Mouse (Mus musculus) embryonic facial prominence, embryonic 14.5 days (tissue): ENCODE measurements around the gene Msantd1. TPM values are rescaled to one million over a fixed set of nuclear protein-coding genes. Genes with fewer than 3 reads are reported as not detected.
A peak's percentile ranks its signal among the peaks of the same experiment; 100 is the strongest.
"Not testable (repeated sequence)": the region's sequence is repeated elsewhere in the genome, so short reads cannot be mapped to it uniquely, and the experiment has no call there.

Experiments used
- ATAC-seq: fragments of 200-750 bp; cut with Nextera tagmentation; 2 replicates; pipeline ENCODE4 v1.8.0; 2017; ENCODE audit warnings: low read depth, moderate number of reproducible peaks, moderate TSS enrichment
- DNase-seq: peaks from one replicate; pipeline ENCODE4 v3.0.0-alpha.2; 2015; ENCODE audit warnings: low spot score
- H3K27ac ChIP-seq: fragments of 300-500 bp; sonication (generic); replicated peaks from 2 replicates; pipeline ENCODE4 v1.5.1; 2014; ENCODE audit warnings: low read depth, mild to moderate bottlenecking, low read length, moderate library complexity
- H3K27me3 ChIP-seq: fragments of 300-500 bp; sonication (generic); replicated peaks from 2 replicates; pipeline ENCODE4 v1.6.1; 2014; ENCODE audit warnings: low read length; ENCODE audit not compliant: control insufficient read depth, insufficient read depth
- H3K36me3 ChIP-seq: fragments of 300-500 bp; sonication (generic); 2 replicates; pipeline ENCODE4 v1.6.1; 2014; ENCODE audit warnings: low read length, mixed read lengths; ENCODE audit not compliant: control insufficient read depth, insufficient read depth
- H3K4me1 ChIP-seq: fragments of 300-500 bp; sonication (generic); 2 replicates; pipeline ENCODE4 v1.6.1; 2014; ENCODE audit warnings: antibody characterized with exemption, low read length; ENCODE audit not compliant: control insufficient read depth, insufficient read depth
- H3K4me2 ChIP-seq: fragments of 300-500 bp; sonication (generic); 2 replicates; pipeline ENCODE4 v1.6.1; 2014; ENCODE audit warnings: low read depth, mild to moderate bottlenecking, low read length, moderate library complexity, mixed read lengths
- H3K4me3 ChIP-seq: fragments of 300-500 bp; sonication (generic); 2 replicates; pipeline ENCODE4 v1.5.1; 2014; ENCODE audit warnings: low read depth, mild to moderate bottlenecking, low read length
- H3K9ac ChIP-seq: fragments of 300-500 bp; sonication (generic); 2 replicates; pipeline ENCODE4 v1.6.1; 2014; ENCODE audit warnings: low read depth, mild to moderate bottlenecking, low read length, moderate library complexity, mixed read lengths
- H3K9me3 ChIP-seq: fragments of 300-500 bp; sonication (generic); 2 replicates; pipeline ENCODE4 v1.6.1; 2016; ENCODE audit warnings: low read length; ENCODE audit not compliant: control insufficient read depth
- WGBS: fragments of 180-500 bp; shearing (Covaris S2); extraction: QIAGEN DNeasy Blood & Tissue Kit; methylation state at CpG from one replicate; pipeline ENCODE4 v1.1.7; 2014; 5-methylcytosine and 5-hydroxymethylcytosine counted together
- polyA plus RNA-seq: library from polyadenylated mRNA; unstranded; fragments of >200 nt; fragmentation: Nextera tagmentation; extraction: Ambion mirVana; gene quantifications from 2 replicates; pipeline ENCODE4 v1.2.1, GENCODE M21; 2014

Msantd1 gene
- polyA plus RNA-seq, result 0.60 and 1.3 TPM in 2 replicates

GRCm38 (mm10) chr5:34907910-34908725 lies at the start of gene Msantd1:
Gene Msantd1, plus strand, starts transcription at chr5:34908012.
- H3K4me1 ChIP-seq, result no peaks in the 10 kb centered on the region
- H3K9ac ChIP-seq, result no peak within 1 kb of the TSS
- 72% methylated on average over 6 of the region's 6 CpGs for WGBS
- H3K27ac ChIP-seq, result no peak within 1 kb of the TSS
- no peak within 1 kb of the TSS for H3K4me2 ChIP-seq
- ATAC-seq (peak; percentile 58; the same call in 1 of the 2 replicates), DNase-seq (peak; percentile 43)
- H3K27me3 ChIP-seq, result no peaks in the 10 kb centered on the region
- no peak within 1 kb of the TSS for H3K4me3 ChIP-seq
- H3K36me3 ChIP-seq, result peaks cover 63% of the 10 kb centered on the region
- no peaks in the 10 kb centered on the region for H3K9me3 ChIP-seq

GRCm38 (mm10) chr5:34865367-34865766 lies 42.4 kb upstream of the Msantd1 start:
- H3K27ac ChIP-seq, result no peak overlapping the region
- no peaks in the 10 kb centered on the region for H3K4me1 ChIP-seq
- no peak overlapping the region for H3K9ac ChIP-seq
- no peak overlapping the region for H3K4me3 ChIP-seq
- no peak for ATAC-seq
- DNase-seq, result no peak
- WGBS, result 89% methylated on average over 5 of the region's 5 CpGs
- H3K27me3 ChIP-seq, result no peaks in the 10 kb centered on the region
- peaks cover 58% of the 10 kb centered on the region for H3K36me3 ChIP-seq
- no peak overlapping the region for H3K4me2 ChIP-seq
- no peaks in the 10 kb centered on the region for H3K9me3 ChIP-seq

- ATAC-seq, H3K4me3 ChIP-seq, H3K9me3 ChIP-seq, H3K4me1 ChIP-seq, H3K27me3 ChIP-seq, H3K27ac ChIP-seq, DNase-seq, H3K4me2 ChIP-seq, H3K9ac ChIP-seq: not testable (repeated sequence)
- H3K36me3 ChIP-seq, result peaks cover 88% of the 10 kb centered on the region
- 94% methylated on average over 3 of the region's 3 CpGs for WGBS
Observed at GRCm38 (mm10) chr5:34880307-34880706, 27.5 kb upstream of the Msantd1 start.

- H3K36me3 ChIP-seq, result peaks cover 89% of the 10 kb centered on the region
- H3K4me1 ChIP-seq, result no peaks in the 10 kb centered on the region
- ATAC-seq (no peak), DNase-seq (no peak)
- H3K27ac ChIP-seq, result no peak overlapping the region
- H3K9ac ChIP-seq, result no peak overlapping the region
- H3K9me3 ChIP-seq, result no peaks in the 10 kb centered on the region
- H3K4me2 ChIP-seq, result no peak overlapping the region
- H3K27me3 ChIP-seq, result no peaks in the 10 kb centered on the region
- no peak overlapping the region for H3K4me3 ChIP-seq
- 96% methylated on average over 3 of the region's 3 CpGs for WGBS
Observed at GRCm38 (mm10) chr5:34881023-34881422, 26.8 kb upstream of the Msantd1 start.

GRCm38 (mm10) chr5:34885250-34885649 lies 22.6 kb upstream of the Msantd1 start:
- Histone ChIP-seq H3K4me3 (no peak overlapping the region), H3K4me1 (no peaks in the 10 kb centered on the region), H3K9ac (no peak overlapping the region), H3K36me3 (peaks cover 86% of the 10 kb centered on the region), H3K9me3 (no peaks in the 10 kb centered on the region), H3K27ac (no peak overlapping the region), H3K27me3 (no peaks in the 10 kb centered on the region), H3K4me2 (no peak overlapping the region)
- ATAC-seq, result no peak
- DNase-seq, result no peak
- WGBS, result 83% methylated on average over 3 of the region's 3 CpGs

- DNase-seq, result no peak
- Histone ChIP-seq H3K27me3 (no peaks in the 10 kb centered on the region), H3K9ac (no peak overlapping the region), H3K4me2 (no peak overlapping the region), H3K36me3 (peaks cover 90% of the 10 kb centered on the region), H3K9me3 (no peaks in the 10 kb centered on the region), H3K4me3 (no peak overlapping the region), H3K27ac (no peak overlapping the region), H3K4me1 (no peaks in the 10 kb centered on the region)
- no peak for ATAC-seq
- WGBS, result 89% methylated on average over 4 of the region's 4 CpGs
Observed at GRCm38 (mm10) chr5:34889252-34889651, 18.6 kb upstream of the Msantd1 start.

- no peak overlapping the region for H3K27ac ChIP-seq
- no peak overlapping the region for H3K9ac ChIP-seq
- no peaks in the 10 kb centered on the region for H3K9me3 ChIP-seq
- DNase-seq, result no peak
- no peaks in the 10 kb centered on the region for H3K4me1 ChIP-seq
- no peak overlapping the region for H3K4me2 ChIP-seq
- WGBS, result 77% methylated on average over 3 of the region's 3 CpGs
- ATAC-seq, result no peak
- peaks cover 90% of the 10 kb centered on the region for H3K36me3 ChIP-seq
- H3K4me3 ChIP-seq, result no peak overlapping the region
- H3K27me3 ChIP-seq, result no peaks in the 10 kb centered on the region
Observed at GRCm38 (mm10) chr5:34896697-34897453, 10.9 kb upstream of the Msantd1 start.

- no peak overlapping the region for H3K4me2 ChIP-seq
- DNase-seq (no peak), ATAC-seq (no peak)
- H3K27me3 ChIP-seq, result no peaks in the 10 kb centered on the region
- H3K36me3 ChIP-seq, result peaks cover 89% of the 10 kb centered on the region
- H3K4me1 ChIP-seq, result no peaks in the 10 kb centered on the region
- H3K9ac ChIP-seq, result no peak overlapping the region
- no peaks in the 10 kb centered on the region for H3K9me3 ChIP-seq
- 95% methylated on average over 6 of the region's 6 CpGs for WGBS
- no peak overlapping the region for H3K27ac ChIP-seq
- no peak overlapping the region for H3K4me3 ChIP-seq
Observed at GRCm38 (mm10) chr5:34899787-34900469, 7.9 kb upstream of the Msantd1 start.
